Mouse (Mus musculus) forebrain, postnatal 0 days (tissue): ENCODE data around the gene Crebbp. TPM values are rescaled to one million over a fixed set of nuclear protein-coding genes. Genes with fewer than 3 reads are reported as not detected.
"Not testable (repeated sequence)": the region's sequence is repeated elsewhere in the genome, so short reads cannot be mapped to it uniquely, and the experiment has no call there.

Experiments used
- ATAC-seq: fragments of 200-750 bp; cut with Nextera tagmentation; 2 replicates; pipeline ENCODE4 v1.8.0; 2017; ENCODE audit warnings: mild to moderate bottlenecking, moderate library complexity
- DNase-seq: peaks from one replicate; pipeline ENCODE4 v3.0.0-alpha.2; 2015
- H3K27ac ChIP-seq: fragments of 300-500 bp; sonication (generic); 2 replicates; pipeline ENCODE4 v1.5.1; 2014; ENCODE audit warnings: low read depth, mild to moderate bottlenecking, antibody characterized with exemption, low read length, moderate library complexity, mixed read lengths
- H3K27me3 ChIP-seq: fragments of 300-500 bp; sonication (generic); 2 replicates; pipeline ENCODE4 v1.6.1; 2014; ENCODE audit warnings: mild to moderate bottlenecking, low read length, mixed read lengths; ENCODE audit not compliant: insufficient read depth
- H3K36me3 ChIP-seq: fragments of 300-500 bp; sonication (generic); 2 replicates; pipeline ENCODE4 v1.6.1; 2014; ENCODE audit warnings: mild to moderate bottlenecking, moderate library complexity; ENCODE audit not compliant: insufficient read depth
- H3K4me1 ChIP-seq: fragments of 300-500 bp; sonication (generic); 2 replicates; pipeline ENCODE4 v1.6.1; 2014; ENCODE audit warnings: antibody characterized with exemption; ENCODE audit not compliant: insufficient read depth
- H3K4me2 ChIP-seq: fragments of 300-500 bp; sonication (generic); 2 replicates; pipeline ENCODE4 v1.6.1; 2014; ENCODE audit warnings: low read depth, mild to moderate bottlenecking, moderate library complexity
- H3K4me3 ChIP-seq: fragments of 300-500 bp; sonication (generic); 2 replicates; pipeline ENCODE4 v1.5.1; 2014; ENCODE audit warnings: low read depth, low read length, mixed read lengths
- H3K9ac ChIP-seq: fragments of 300-500 bp; sonication (generic); 2 replicates; pipeline ENCODE4 v1.6.1; 2014; ENCODE audit warnings: mild to moderate bottlenecking
- H3K9me3 ChIP-seq: fragments of 300-500 bp; sonication (generic); 2 replicates; pipeline ENCODE4 v1.6.1; 2016; ENCODE audit warnings: low read length
- CTCF ChIP-seq: sonication (generic); IDR thresholded peaks from 2 replicates; pipeline ENCODE4 v1.5.1; 2016; ENCODE audit warnings: antibody characterized with exemption, control low read depth, low read depth
- WGBS: fragments of 180-500 bp; shearing (Covaris S2); extraction: QIAGEN DNeasy Blood & Tissue Kit; methylation state at CpG from one replicate; pipeline ENCODE4 v1.1.7; 2014; 5-methylcytosine and 5-hydroxymethylcytosine counted together
- polyA plus RNA-seq: library from polyadenylated mRNA; unstranded; fragments of >200 nt; fragmentation: Nextera tagmentation; extraction: Ambion mirVana; gene quantifications from 2 replicates; pipeline ENCODE4 v1.2.1, GENCODE M21; 2015
- total RNA-seq: library from RNA; depleted of rRNA; stranded (reverse); fragments of >200 nt; gene quantifications from 2 replicates; pipeline ENCODE4 v1.2.3, GENCODE M21; 2014

Crebbp gene
- total and polyA plus RNA-seq, 2 experiments from 2014 or later: 31.4 to 59.6 TPM

- H3K4me1 ChIP-seq: no peaks in the 10 kb centered on the region
- no peak overlapping the region for H3K9ac ChIP-seq
- H3K27me3 ChIP-seq: no peaks in the 10 kb centered on the region
- no peak overlapping the region for H3K4me3 ChIP-seq
- no peak for DNase-seq
- WGBS: 95% methylated on average over 1 of the region's 1 CpGs
- H3K27ac ChIP-seq: no peak overlapping the region
- H3K4me2 ChIP-seq: no peak overlapping the region
- H3K9me3 ChIP-seq: no peaks in the 10 kb centered on the region
- no peak for ATAC-seq
- peaks cover 63% of the 10 kb centered on the region for H3K36me3 ChIP-seq
- TF ChIP-seq CTCF: no peak
Measured at GRCm38 (mm10) chr16:4097521-4097920, 116.3 kb downstream of the Crebbp start.

GRCm38 (mm10) chr16:4096898-4097297 lies 116.9 kb downstream of the Crebbp start:
- H3K27ac ChIP-seq: no peak overlapping the region
- H3K9ac ChIP-seq: no peak overlapping the region
- TF ChIP-seq CTCF: no peak
- no peak for DNase-seq
- no peaks in the 10 kb centered on the region for H3K4me1 ChIP-seq
- H3K4me3 ChIP-seq: no peak overlapping the region
- H3K36me3 ChIP-seq: peaks cover 66% of the 10 kb centered on the region
- no peak overlapping the region for H3K4me2 ChIP-seq
- H3K27me3 ChIP-seq: no peaks in the 10 kb centered on the region
- ATAC-seq: no peak
- no peaks in the 10 kb centered on the region for H3K9me3 ChIP-seq

GRCm38 (mm10) chr16:4096141-4096540 lies 117.7 kb downstream of the Crebbp start:
- Histone ChIP-seq H3K4me3 (no peak overlapping the region), H3K27ac (no peak overlapping the region), H3K27me3 (no peaks in the 10 kb centered on the region), H3K9ac (no peak overlapping the region), H3K4me1 (no peaks in the 10 kb centered on the region), H3K4me2 (no peak overlapping the region), H3K36me3 (peaks cover 68% of the 10 kb centered on the region), H3K9me3 (no peaks in the 10 kb centered on the region)
- peak; percentile 10 for DNase-seq
- 85% methylated on average over 3 of the region's 3 CpGs for WGBS
- peak; percentile 71 for ATAC-seq
- TF ChIP-seq CTCF: no peak

GRCm38 (mm10) chr16:4087214-4087913 lies 126.4 kb downstream of the Crebbp start:
- DNase-seq (no peak), ATAC-seq (no peak)
- Histone ChIP-seq H3K9me3 (no peaks in the 10 kb centered on the region), H3K36me3 (peaks cover 82% of the 10 kb centered on the region), H3K4me2 (no peak overlapping the region), H3K4me1 (no peaks in the 10 kb centered on the region), H3K4me3 (no peak overlapping the region), H3K9ac (no peak overlapping the region), H3K27ac (no peak overlapping the region), H3K27me3 (no peaks in the 10 kb centered on the region)
- TF ChIP-seq CTCF: no peak
- 95% methylated on average over 8 of the region's 8 CpGs for WGBS

- no peak overlapping the region for H3K4me2 ChIP-seq
- no peak for TF ChIP-seq CTCF
- no peaks in the 10 kb centered on the region for H3K9me3 ChIP-seq
- peaks cover 77% of the 10 kb centered on the region for H3K36me3 ChIP-seq
- DNase-seq (no peak), ATAC-seq (no peak)
- H3K27ac ChIP-seq: no peak overlapping the region
- 91% methylated on average over 9 of the region's 9 CpGs for WGBS
- no peaks in the 10 kb centered on the region for H3K27me3 ChIP-seq
- H3K4me1 ChIP-seq: no peaks in the 10 kb centered on the region
- no peak overlapping the region for H3K9ac ChIP-seq
- H3K4me3 ChIP-seq: no peak overlapping the region
Measured at GRCm38 (mm10) chr16:4085851-4086387, 127.9 kb downstream of the Crebbp start.

- no peaks in the 10 kb centered on the region for H3K4me1 ChIP-seq
- no peak for DNase-seq
- no peak overlapping the region for H3K9ac ChIP-seq
- H3K27ac ChIP-seq: no peak overlapping the region
- peaks cover 68% of the 10 kb centered on the region for H3K36me3 ChIP-seq
- 93% methylated on average over 7 of the region's 7 CpGs for WGBS
- H3K4me2 ChIP-seq: no peak overlapping the region
- H3K9me3 ChIP-seq: no peaks in the 10 kb centered on the region
- no peaks in the 10 kb centered on the region for H3K27me3 ChIP-seq
- H3K4me3 ChIP-seq: no peak overlapping the region
- TF ChIP-seq CTCF: no peak
- ATAC-seq: 0 out of 2 replicates have a peak, but pooled peaks have one; percentile 15
Measured at GRCm38 (mm10) chr16:4085051-4085450, 128.7 kb downstream of the Crebbp start.

- H3K9ac ChIP-seq, H3K4me1 ChIP-seq, H3K9me3 ChIP-seq, DNase-seq, H3K4me2 ChIP-seq, ATAC-seq, H3K27ac ChIP-seq, H3K4me3 ChIP-seq, H3K27me3 ChIP-seq: not testable (repeated sequence)
- 81% methylated on average over 3 of the region's 3 CpGs for WGBS
- peaks cover 23% of the 10 kb centered on the region for H3K36me3 ChIP-seq
Measured at GRCm38 (mm10) chr16:4080419-4080818, 133.4 kb downstream of the Crebbp start.
